Mouse (Mus musculus): ENCODE measurements around the gene Hmgn2. TPM values are rescaled to one million over a fixed set of nuclear protein-coding genes. Genes with fewer than 3 reads are reported as not detected.

Gene Hmgn2
- total RNA-seq, 2 experiments from 2014 or later: 110 to 135 TPM

- no peak for DNase-seq
- intact Hi-C loops (cut with DNase I; ENCODE audit: low total_unique reads): no loop called here
Observed at GRCm38 (mm10) chr4:133982936-133983335, 14.5 kb upstream of the Hmgn2 start.

GRCm38 (mm10) chr4:133980496-133980895 is 12.0 kb upstream of the Hmgn2 start:
- intact Hi-C loops (cut with DNase I; ENCODE audit: low total_unique reads): no loop called here
- DNase-seq: peak; percentile 11

- intact Hi-C loops (cut with DNase I; ENCODE audit: low total_unique reads): no loop called here
- no peak for DNase-seq
Observed at GRCm38 (mm10) chr4:133978021-133978711, 9.7 kb upstream of the Hmgn2 start.

GRCm38 (mm10) chr4:133971741-133972140 is 3.3 kb upstream of the Hmgn2 start:
- intact Hi-C loops (cut with DNase I; ENCODE audit: low total_unique reads): no loop called here
- DNase-seq: no peak

- DNase-seq: peak; percentile 48
- intact Hi-C loops (cut with DNase I; ENCODE audit: low total_unique reads): no loop called here
Observed at GRCm38 (mm10) chr4:133970876-133971275, 2.4 kb upstream of the Hmgn2 start.

- intact Hi-C loops (cut with DNase I; ENCODE audit: low total_unique reads): no loop called here
- DNase-seq: no peak
Observed at GRCm38 (mm10) chr4:133970196-133970595, 1.7 kb upstream of the Hmgn2 start.

GRCm38 (mm10) chr4:133969114-133969770 is 792 bp upstream of the Hmgn2 start:
- DNase-seq: no peak
- intact Hi-C loops (cut with DNase I; ENCODE audit: low total_unique reads): no loop called here

GRCm38 (mm10) chr4:133967866-133968149 is 642 bp downstream of the Hmgn2 start:
- DNase-seq: peak; percentile 93
- intact Hi-C loops (cut with DNase I; ENCODE audit: low total_unique reads): no loop called here

- intact Hi-C loops (cut with DNase I; ENCODE audit: low total_unique reads): no loop called here
- DNase-seq: peak; percentile 99
Observed at GRCm38 (mm10) chr4:133967138-133967865, 1.1 kb downstream of the Hmgn2 start.

GRCm38 (mm10) chr4:133966271-133966940 is 2.0 kb downstream of the Hmgn2 start:
- DNase-seq: no peak
- intact Hi-C loops (cut with DNase I; ENCODE audit: low total_unique reads): no loop called here

GRCm38 (mm10) chr4:133962566-133962965 is 5.9 kb downstream of the Hmgn2 start:
- no peak for DNase-seq
- intact Hi-C loops (cut with DNase I; ENCODE audit: low total_unique reads): no loop called here

GRCm38 (mm10) chr4:133958884-133959283 is 9.6 kb downstream of the Hmgn2 start:
- no peak for DNase-seq
- intact Hi-C loops (cut with DNase I; ENCODE audit: low total_unique reads): no loop called here

- DNase-seq: no peak
- intact Hi-C loops (cut with DNase I; ENCODE audit: low total_unique reads): no loop called here
Observed at GRCm38 (mm10) chr4:133956358-133956757, 12.1 kb downstream of the Hmgn2 start.

- no peak for DNase-seq
- intact Hi-C loops (cut with DNase I; ENCODE audit: low total_unique reads): no loop called here
Observed at GRCm38 (mm10) chr4:133946736-133947135, 21.7 kb downstream of the Hmgn2 start.

- no peak for DNase-seq
- intact Hi-C loops (cut with DNase I; ENCODE audit: low total_unique reads): no loop called here
Observed at GRCm38 (mm10) chr4:133943791-133944190, 24.7 kb downstream of the Hmgn2 start.

GRCm38 (mm10) chr4:133942679-133943078 is 25.8 kb downstream of the Hmgn2 start:
- intact Hi-C loops (cut with DNase I; ENCODE audit: low total_unique reads): no loop called here
- no peak for DNase-seq

GRCm38 (mm10) chr4:133941576-133941975 is 26.9 kb downstream of the Hmgn2 start:
- DNase-seq: peak; percentile 42

GRCm38 (mm10) chr4:133940386-133941260 is 27.8 kb downstream of the Hmgn2 start:
- intact Hi-C loops (cut with DNase I; ENCODE audit: low total_unique reads): no loop called here
- DNase-seq: no peak

More at GRCm38 (mm10) chr4:133941576-133941975, 26.9 kb downstream of the Hmgn2 start:
- intact Hi-C loops (cut with DNase I; ENCODE audit: low total_unique reads): no loop called here

- DNase-seq: no peak
- intact Hi-C loops (cut with DNase I; ENCODE audit: low total_unique reads): no loop called here
Observed at GRCm38 (mm10) chr4:133938077-133938476, 30.4 kb downstream of the Hmgn2 start.
